Mouse (Mus musculus) thymus, adult 2 months (tissue): ENCODE measurements around the gene Cacnb1.

Experiments
- CTCF ChIP-seq: fragments of 200-500 bp; IDR thresholded peaks from 2 replicates; pipeline ENCODE4 v1.5.1; 2012; ENCODE audit warnings: mild to moderate bottlenecking, control low read depth, low read length, moderate library complexity, borderline replicate concordance; ENCODE audit not compliant: control insufficient read depth, poor library complexity, insufficient read depth; ENCODE audit errors: extremely low read depth
- POLR2A ChIP-seq: fragments of 200-500 bp; IDR thresholded peaks from 2 replicates; pipeline ENCODE4 v1.6.1; 2012; ENCODE audit warnings: mild to moderate bottlenecking, low read length, control low read depth, moderate library complexity; ENCODE audit not compliant: control insufficient read depth, poor library complexity, insufficient read depth; ENCODE audit errors: extremely low read depth

DNA sequence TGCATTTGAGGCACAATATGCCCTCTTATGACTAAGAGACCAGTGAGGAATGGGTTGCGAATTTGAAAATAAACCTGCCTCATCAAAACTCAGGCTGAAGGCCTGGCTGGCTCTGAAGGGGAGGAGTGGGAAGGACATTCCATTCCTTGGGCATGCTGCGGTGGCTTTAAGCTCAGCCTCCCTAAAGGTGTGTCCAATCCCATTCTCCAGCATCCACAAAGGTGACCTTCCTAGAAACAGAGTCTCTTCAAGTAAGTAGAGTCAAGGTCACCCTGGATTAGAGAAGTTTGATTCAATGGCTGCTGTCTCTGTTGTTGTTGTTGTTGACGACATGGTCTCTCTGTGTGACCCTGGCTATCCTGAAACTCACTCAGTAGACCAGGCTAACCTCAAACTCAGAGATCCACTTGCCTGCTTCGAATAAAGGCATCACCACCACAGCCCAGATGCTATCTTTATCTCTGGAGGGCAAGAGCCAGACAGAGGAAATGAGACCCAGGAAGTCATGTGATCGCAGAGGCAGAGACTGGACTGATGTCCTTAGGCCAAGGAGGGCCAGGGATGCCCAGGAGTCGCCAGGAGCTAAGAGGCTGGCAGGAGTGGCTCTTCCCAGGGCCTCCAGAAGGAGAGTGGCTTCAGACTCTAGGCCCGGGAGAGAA is 64.1 kb downstream of the Cacnb1 start:
- TF ChIP-seq POLR2A = no peak
- TF ChIP-seq CTCF = no peak
